Mouse (Mus musculus) midbrain, embryonic 10.5 days (tissue): Measurements from ENCODE around the gene Arid1b. TPM values are rescaled to one million over a fixed set of nuclear protein-coding genes. Genes with fewer than 3 reads are reported as not detected.

Source experiments
- DNase-seq: peaks from one replicate; pipeline ENCODE4 v3.0.0-alpha.2; 2017; ENCODE audit warnings: low spot score
- H3K27ac ChIP-seq: fragments of 300-500 bp; sonication (generic); replicated peaks from 2 replicates; pipeline ENCODE4 v1.5.1; 2016; ENCODE audit warnings: mild to moderate bottlenecking
- H3K27me3 ChIP-seq: fragments of 300-500 bp; sonication (generic); 2 replicates; pipeline ENCODE4 v1.6.1; 2016; ENCODE audit warnings: low read depth, mild to moderate bottlenecking; ENCODE audit not compliant: poor library complexity, severe bottlenecking
- H3K36me3 ChIP-seq: fragments of 300-500 bp; sonication (generic); 2 replicates; pipeline ENCODE4 v1.6.1; 2016; ENCODE audit warnings: mild to moderate bottlenecking, moderate library complexity
- H3K4me1 ChIP-seq: fragments of 300-500 bp; sonication (generic); 2 replicates; pipeline ENCODE4 v1.6.1; 2016
- H3K4me3 ChIP-seq: fragments of 300-500 bp; sonication (generic); 2 replicates; pipeline ENCODE4 v1.5.1; 2016; ENCODE audit warnings: mild to moderate bottlenecking, moderate library complexity
- H3K9me3 ChIP-seq: fragments of 300-500 bp; sonication (generic); replicated peaks from 2 replicates; pipeline ENCODE4 v1.6.1; 2016; ENCODE audit warnings: mild to moderate bottlenecking
- WGBS: fragments of 180-500 bp; shearing (Covaris S2); methylation state at CpG from one replicate; pipeline ENCODE4 v1.1.7; 2016; 5-methylcytosine and 5-hydroxymethylcytosine counted together
- polyA plus RNA-seq: library from polyadenylated mRNA; unstranded; fragments of >200 nt; fragmentation: Nextera tagmentation; extraction: Ambion mirVana; gene quantifications from 2 replicates; pipeline ENCODE4 v1.2.1, GENCODE M21; 2016

The Arid1b gene
- polyA plus RNA-seq, 1 experiment from 2014 or later, result 8.9 TPM

- H3K36me3 ChIP-seq, result no peaks in the 10 kb centered on the region
- no peak overlapping the region for H3K27ac ChIP-seq
- H3K27me3 ChIP-seq, result no peaks in the 10 kb centered on the region
- 77% methylated on average over 7 of the region's 7 CpGs for WGBS
- H3K4me1 ChIP-seq, result peaks cover 63% of the 10 kb centered on the region
- no peaks in the 10 kb centered on the region for H3K9me3 ChIP-seq
- no peak for DNase-seq
- no peak overlapping the region for H3K4me3 ChIP-seq
These were observed 194.3 kb downstream of the Arid1b start for GRCm38 (mm10) chr17:5188400-5188799.

- Histone ChIP-seq H3K27me3 (no peaks in the 10 kb centered on the region), H3K36me3 (no peaks in the 10 kb centered on the region), H3K4me3 (peak overlapping the region; percentile 65), H3K9me3 (no peaks in the 10 kb centered on the region), H3K4me1 (peaks cover 53% of the 10 kb centered on the region), H3K27ac (peak overlapping the region; percentile 97)
- WGBS, result 2% methylated on average over 40 of the region's 40 CpGs
- peak; percentile 92 for DNase-seq
These were observed 195.6 kb downstream of the Arid1b start for GRCm38 (mm10) chr17:5189551-5190351.

DNA sequence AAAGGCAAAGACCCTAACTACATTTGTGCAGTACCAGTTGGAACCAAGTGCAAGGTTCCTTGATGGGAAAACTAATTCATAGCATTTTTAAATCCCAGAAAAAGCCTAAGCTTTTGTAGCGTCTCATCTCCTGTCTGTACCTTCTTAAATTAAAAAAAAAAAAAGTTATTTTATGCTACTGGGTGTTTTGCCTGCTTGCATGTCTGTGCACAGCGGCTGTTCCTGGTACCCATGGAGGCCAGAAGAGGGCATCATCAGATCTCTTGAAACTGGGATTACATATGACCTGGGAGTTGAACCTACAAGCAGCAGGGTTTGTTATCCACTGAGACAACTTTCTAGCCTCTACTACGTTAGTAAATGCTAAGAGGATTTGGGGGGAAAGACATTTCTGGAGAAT is 196.2 kb downstream of the Arid1b start:
- DNase-seq, result no peak
- H3K27me3 ChIP-seq, result no peaks in the 10 kb centered on the region
- 24% methylated on average over 3 of the region's 3 CpGs for WGBS
- peak overlapping the region; percentile 65 for H3K4me3 ChIP-seq
- peak overlapping the region; percentile 97 for H3K27ac ChIP-seq
- H3K36me3 ChIP-seq, result no peaks in the 10 kb centered on the region
- H3K9me3 ChIP-seq, result no peaks in the 10 kb centered on the region
- peaks cover 51% of the 10 kb centered on the region for H3K4me1 ChIP-seq

GRCm38 (mm10) chr17:5194157-5194916 is 200.2 kb downstream of the Arid1b start:
- no peak for DNase-seq
- Histone ChIP-seq H3K9me3 (no peaks in the 10 kb centered on the region), H3K27me3 (no peaks in the 10 kb centered on the region), H3K4me1 (peaks cover 29% of the 10 kb centered on the region), H3K27ac (no peak overlapping the region; the same call in 1 of the 2 replicates), H3K36me3 (no peaks in the 10 kb centered on the region), H3K4me3 (no peak overlapping the region)
- WGBS, result 89% methylated on average over 8 of the region's 8 CpGs

DNA sequence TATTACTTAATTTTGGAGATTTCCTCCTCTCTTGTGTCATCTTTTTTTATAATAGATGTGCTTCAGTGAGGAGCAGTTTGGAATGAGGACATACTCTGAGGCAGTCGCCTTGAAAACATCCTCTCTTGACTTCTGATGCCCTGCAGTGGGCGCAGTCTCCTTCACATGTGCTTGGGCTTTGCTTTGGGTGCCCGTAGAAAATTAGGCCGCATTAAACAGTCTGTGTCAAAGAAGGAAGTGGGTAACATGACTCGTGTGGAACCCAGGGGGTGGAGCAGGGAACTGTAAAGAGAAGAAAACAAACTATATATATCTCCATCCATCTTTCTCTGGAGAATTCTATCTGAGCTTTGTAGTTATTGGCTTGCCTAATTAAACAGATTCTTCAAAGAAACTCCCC is 201.3 kb downstream of the Arid1b start:
- Histone ChIP-seq H3K9me3 (no peaks in the 10 kb centered on the region), H3K4me3 (no peak overlapping the region), H3K36me3 (no peaks in the 10 kb centered on the region), H3K27me3 (no peaks in the 10 kb centered on the region), H3K27ac (no peak overlapping the region), H3K4me1 (peaks cover 19% of the 10 kb centered on the region)
- 82% methylated on average over 5 of the region's 5 CpGs for whole genome bisulfite sequencing
- no peak for DNase-seq

- 0 out of 2 replicates have a peak, but pooled peaks cover 13% of the 10 kb centered on the region for H3K4me1 ChIP-seq
- H3K27ac ChIP-seq, result no peak overlapping the region
- no peaks in the 10 kb centered on the region for H3K36me3 ChIP-seq
- DNase-seq, result no peak
- no peak overlapping the region for H3K4me3 ChIP-seq
- H3K9me3 ChIP-seq, result no peaks in the 10 kb centered on the region
- H3K27me3 ChIP-seq, result no peaks in the 10 kb centered on the region
- WGBS, result 91% methylated on average over 10 of the region's 10 CpGs
These were observed 201.9 kb downstream of the Arid1b start for GRCm38 (mm10) chr17:5196005-5196404.

DNA sequence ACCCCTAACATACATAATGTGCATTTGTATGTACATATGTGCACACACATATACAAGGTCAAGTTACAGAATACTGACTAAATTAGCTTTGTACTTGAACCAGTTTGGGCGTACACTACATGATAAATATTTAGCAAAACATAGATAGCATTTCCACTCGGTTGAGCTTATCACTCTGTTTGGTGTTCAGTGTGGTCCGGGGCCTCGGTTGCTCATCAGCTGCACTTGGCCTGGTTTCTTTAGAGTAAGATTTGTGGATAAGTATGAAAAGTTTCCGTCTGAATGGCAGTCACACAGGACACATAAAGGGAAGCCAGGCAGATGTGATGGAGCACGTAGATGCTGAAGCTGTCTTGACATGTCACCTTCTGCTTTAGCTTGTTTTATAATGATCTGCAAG is 202.4 kb downstream of the Arid1b start:
- Histone ChIP-seq H3K9me3 (no peaks in the 10 kb centered on the region), H3K4me3 (no peak overlapping the region), H3K4me1 (0 out of 2 replicates have a peak, but pooled peaks cover 9% of the 10 kb centered on the region), H3K27ac (no peak overlapping the region), H3K36me3 (no peaks in the 10 kb centered on the region), H3K27me3 (no peaks in the 10 kb centered on the region)
- no peak for DNase-seq
- 94% methylated on average over 6 of the region's 6 CpGs for WGBS

- 0 out of 2 replicates have a peak, but pooled peaks cover 7% of the 10 kb centered on the region for H3K4me1 ChIP-seq
- no peak overlapping the region for H3K27ac ChIP-seq
- DNase-seq, result no peak
- no peaks in the 10 kb centered on the region for H3K36me3 ChIP-seq
- no peak overlapping the region for H3K4me3 ChIP-seq
- 96% methylated on average over 2 of the region's 2 CpGs for WGBS
- H3K9me3 ChIP-seq, result no peaks in the 10 kb centered on the region
- H3K27me3 ChIP-seq, result no peaks in the 10 kb centered on the region
These were observed 203.0 kb downstream of the Arid1b start for GRCm38 (mm10) chr17:5197083-5197482.

DNA sequence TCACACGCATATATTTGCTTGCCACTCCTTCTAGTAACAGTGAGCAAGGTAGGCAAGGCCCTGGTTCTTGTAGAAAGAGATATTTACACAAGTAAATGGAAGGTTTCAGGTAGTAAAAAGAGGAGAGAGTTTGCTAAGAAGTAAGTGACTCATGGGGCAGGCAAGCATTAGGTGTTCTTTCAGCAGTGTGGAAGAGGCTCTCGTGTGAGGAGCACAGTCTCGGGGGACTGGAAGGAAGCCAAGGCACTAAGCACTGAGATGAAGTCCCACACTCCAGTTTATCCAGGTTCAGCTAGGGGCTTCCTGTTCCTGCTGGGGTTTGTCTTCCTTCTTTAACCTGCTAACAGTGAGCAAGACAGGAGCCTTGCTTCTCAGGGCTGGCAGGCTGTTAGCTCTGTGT is 203.6 kb downstream of the Arid1b start:
- 79% methylated on average over 3 of the region's 3 CpGs for WGBS
- H3K4me3 ChIP-seq, result no peak overlapping the region

GRCm38 (mm10) chr17:5198252-5198651 is 204.1 kb downstream of the Arid1b start:
- DNase-seq, result no peak
- 0 out of 2 replicates have a peak, but pooled peaks cover 7% of the 10 kb centered on the region for H3K4me1 ChIP-seq
- H3K36me3 ChIP-seq, result no peaks in the 10 kb centered on the region
- H3K9me3 ChIP-seq, result no peaks in the 10 kb centered on the region
- WGBS, result 84% methylated on average over 6 of the region's 6 CpGs
- no peaks in the 10 kb centered on the region for H3K27me3 ChIP-seq
- no peak overlapping the region for H3K4me3 ChIP-seq
- H3K27ac ChIP-seq, result no peak overlapping the region

More for the DNA sequence above, 203.6 kb downstream of the Arid1b start:
- DNase-seq, result no peak
- Histone ChIP-seq H3K9me3 (no peaks in the 10 kb centered on the region), H3K36me3 (no peaks in the 10 kb centered on the region), H3K4me1 (0 out of 2 replicates have a peak, but pooled peaks cover 7% of the 10 kb centered on the region), H3K27ac (no peak overlapping the region), H3K27me3 (no peaks in the 10 kb centered on the region)

- DNase-seq, result no peak
- Histone ChIP-seq H3K36me3 (no peaks in the 10 kb centered on the region), H3K9me3 (no peaks in the 10 kb centered on the region), H3K27ac (no peak overlapping the region), H3K4me3 (no peak overlapping the region), H3K4me1 (0 out of 2 replicates have a peak, but pooled peaks cover 7% of the 10 kb centered on the region), H3K27me3 (no peaks in the 10 kb centered on the region)
- 83% methylated on average over 4 of the region's 4 CpGs for WGBS
These were observed 204.7 kb downstream of the Arid1b start for GRCm38 (mm10) chr17:5198811-5199210.

DNA sequence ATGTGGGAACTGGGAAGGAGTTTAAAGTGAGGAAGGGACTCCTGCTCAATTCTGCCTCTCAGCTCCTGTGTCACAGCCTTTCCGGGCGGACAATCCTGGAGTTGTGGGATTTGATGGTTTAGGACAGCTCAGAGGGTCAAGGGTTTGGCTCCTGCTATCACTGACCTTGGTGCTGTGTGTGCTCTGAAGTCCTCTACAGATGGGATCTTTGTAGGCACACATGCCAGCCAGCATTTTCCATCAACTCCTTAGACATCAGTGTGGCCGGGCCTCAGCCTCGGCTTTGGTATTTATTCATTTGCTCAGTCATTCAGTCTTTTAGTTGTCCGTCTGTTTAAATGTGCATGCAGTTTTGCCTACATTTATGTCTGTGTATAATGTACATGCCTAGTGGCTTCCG is 206.5 kb downstream of the Arid1b start:
- Histone ChIP-seq H3K36me3 (no peaks in the 10 kb centered on the region), H3K4me1 (0 out of 2 replicates have a peak, but pooled peaks cover 7% of the 10 kb centered on the region), H3K27me3 (no peaks in the 10 kb centered on the region), H3K9me3 (no peaks in the 10 kb centered on the region), H3K27ac (no peak overlapping the region), H3K4me3 (no peak overlapping the region)
- DNase-seq, result no peak
- WGBS, result 94% methylated on average over 6 of the region's 6 CpGs
